Mouse (Mus musculus): ENCODE data around the gene Camta1.

The Camta1 gene

GRCm38 (mm10) chr4:151684596-151684995 lies 177.1 kb downstream of the Camta1 start:
- no peak for DNase-seq (ENCODE audit: low spot score)

GRCm38 (mm10) chr4:151682831-151683488 lies 178.7 kb downstream of the Camta1 start:
- no peak for DNase-seq (ENCODE audit: low spot score)

DNA sequence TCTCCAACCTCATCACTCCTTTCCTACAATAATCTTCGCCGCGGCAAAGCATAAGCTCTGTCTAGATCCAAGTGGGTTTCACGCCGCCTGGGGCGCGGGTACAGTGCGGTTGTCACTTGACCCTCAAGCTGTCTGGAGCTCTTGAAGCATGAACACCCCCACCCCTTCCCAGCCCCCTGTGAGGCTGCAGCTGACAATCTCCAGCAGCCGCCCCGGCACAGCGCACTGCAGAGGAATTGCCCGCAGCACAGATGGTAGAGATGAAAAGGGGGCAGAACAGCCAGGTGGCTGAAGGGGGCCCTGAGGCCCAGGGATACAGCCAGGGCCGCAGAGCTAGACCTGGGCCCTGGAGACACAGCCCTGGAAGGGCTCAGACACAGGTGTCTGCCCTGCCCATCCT lies 189.2 kb downstream of the Camta1 start:
- DNase-seq (ENCODE audit: low spot score): no peak

- DNase-seq (ENCODE audit: low spot score): peak; percentile 41
Measured at GRCm38 (mm10) chr4:151666411-151666901, 195.2 kb downstream of the Camta1 start.

- no peak for DNase-seq (ENCODE audit: low spot score)
Measured at GRCm38 (mm10) chr4:151661486-151661885, 200.2 kb downstream of the Camta1 start.

GRCm38 (mm10) chr4:151656427-151656826 lies 205.2 kb downstream of the Camta1 start:
- DNase-seq (ENCODE audit: low spot score): no peak

GRCm38 (mm10) chr4:151655637-151656385 lies 205.9 kb downstream of the Camta1 start:
- DNase-seq (ENCODE audit: low spot score): no peak

DNA sequence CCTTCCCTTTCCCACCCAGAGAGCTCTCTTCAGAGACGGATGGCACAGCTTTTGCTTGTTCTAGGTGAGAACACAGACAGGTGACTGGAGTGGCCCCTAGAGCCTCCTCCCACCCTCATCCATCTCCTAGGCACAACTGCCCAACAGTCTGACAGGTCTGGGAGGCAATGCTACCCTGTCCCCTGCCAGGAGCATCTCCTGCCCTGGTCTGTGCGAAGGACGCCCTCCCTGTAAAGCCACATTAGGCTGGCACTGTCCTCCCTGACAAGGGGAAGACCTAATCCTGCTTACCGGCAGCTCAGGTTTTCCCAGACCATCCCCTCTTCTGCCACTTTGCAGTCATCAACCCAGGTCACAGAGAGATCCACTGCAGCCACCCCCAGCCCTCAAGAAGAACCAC lies 206.4 kb downstream of the Camta1 start:
- DNase-seq (ENCODE audit: low spot score): no peak

DNA sequence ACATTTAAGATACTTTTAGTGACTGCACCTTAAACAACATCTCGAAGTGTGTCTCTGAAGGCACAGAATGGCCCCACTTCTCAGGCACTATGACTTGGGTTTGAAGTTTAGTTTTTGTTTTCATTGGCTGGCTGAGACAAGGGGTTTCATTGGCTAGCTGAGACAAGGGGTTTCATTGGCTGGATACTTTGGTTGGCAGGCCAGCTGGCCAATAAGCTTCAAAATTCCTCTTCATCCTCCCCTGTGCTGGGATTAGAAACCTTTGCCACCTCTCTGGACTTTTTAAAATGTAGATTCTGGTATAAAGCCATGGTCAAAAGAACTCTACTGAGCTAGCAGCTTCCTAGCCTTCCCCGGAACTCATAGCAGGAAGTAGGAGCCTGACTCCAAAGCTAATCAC lies 219.3 kb downstream of the Camta1 start:
- no peak for DNase-seq (ENCODE audit: low spot score)

GRCm38 (mm10) chr4:151640971-151641370 lies 220.7 kb downstream of the Camta1 start:
- DNase-seq (ENCODE audit: low spot score): peak; percentile 37

- no peak for DNase-seq (ENCODE audit: low spot score)
Measured at GRCm38 (mm10) chr4:151638941-151639340, 222.7 kb downstream of the Camta1 start.

- DNase-seq (ENCODE audit: low spot score): no peak
Measured at GRCm38 (mm10) chr4:151637348-151637747, 224.3 kb downstream of the Camta1 start.

- no peak for DNase-seq (ENCODE audit: low spot score)
Measured at GRCm38 (mm10) chr4:151634771-151635170, 226.9 kb downstream of the Camta1 start.

GRCm38 (mm10) chr4:151633795-151634194 lies 227.9 kb downstream of the Camta1 start:
- DNase-seq (ENCODE audit: low spot score): no peak

DNA sequence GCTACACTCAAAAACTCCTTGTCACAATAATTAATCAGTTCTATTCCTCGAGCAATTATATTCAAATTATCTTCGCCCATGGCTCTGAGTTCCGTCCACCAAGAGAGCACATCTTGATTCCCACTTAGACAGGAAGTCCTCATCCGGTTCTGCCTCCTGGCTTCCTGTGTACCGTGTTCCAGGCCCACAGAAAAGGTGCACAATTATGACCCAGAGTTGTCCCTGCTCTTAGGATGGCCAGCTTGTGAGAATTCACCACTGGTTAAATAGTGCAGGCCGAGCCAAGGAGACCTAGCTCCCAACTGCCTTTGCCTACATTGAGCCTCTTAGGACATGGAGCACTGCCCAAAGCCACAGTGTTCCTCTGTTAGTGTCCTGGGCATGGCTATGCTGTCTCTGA lies 229.4 kb downstream of the Camta1 start:
- DNase-seq (ENCODE audit: low spot score): no peak

DNA sequence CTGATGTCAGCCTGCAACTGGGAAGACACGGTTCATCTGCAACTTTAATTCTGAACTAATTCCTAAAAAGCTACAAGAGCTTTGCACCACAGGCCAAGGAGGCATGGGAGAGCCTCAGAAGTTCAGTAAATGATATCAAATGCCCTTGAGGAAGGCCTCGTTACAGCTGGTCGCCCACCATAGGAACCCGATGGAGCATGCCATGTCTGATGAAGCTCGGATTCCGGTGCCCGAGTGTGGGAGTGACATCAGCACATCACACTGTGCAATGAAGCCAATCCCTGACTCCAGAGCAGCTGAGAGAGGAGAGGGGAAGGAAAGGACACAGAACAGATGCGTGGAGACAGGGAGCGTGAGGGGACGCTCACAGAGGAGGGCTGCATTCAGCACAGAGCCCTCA lies 231.0 kb downstream of the Camta1 start:
- no peak for DNase-seq (ENCODE audit: low spot score)

DNA sequence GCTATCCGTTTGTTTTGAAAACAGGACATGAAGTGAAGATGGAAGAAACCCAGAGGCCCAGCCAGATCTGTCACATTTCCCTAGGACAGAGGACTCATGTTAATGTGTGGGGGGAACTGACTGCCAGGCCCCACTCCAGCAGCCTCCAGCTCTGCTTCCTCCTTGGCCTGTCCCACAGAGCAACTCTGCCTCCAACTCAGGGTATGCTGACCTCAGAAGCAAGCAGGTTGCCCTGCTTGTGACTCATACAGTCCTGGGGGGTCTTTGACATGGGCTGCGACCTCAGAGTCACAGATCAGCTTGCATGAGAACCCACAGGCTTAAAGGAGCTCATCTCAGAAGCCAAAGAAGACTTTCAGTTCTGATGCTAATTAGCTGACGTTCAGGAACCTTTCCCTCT lies 231.4 kb downstream of the Camta1 start:
- no peak for DNase-seq (ENCODE audit: low spot score)

DNA sequence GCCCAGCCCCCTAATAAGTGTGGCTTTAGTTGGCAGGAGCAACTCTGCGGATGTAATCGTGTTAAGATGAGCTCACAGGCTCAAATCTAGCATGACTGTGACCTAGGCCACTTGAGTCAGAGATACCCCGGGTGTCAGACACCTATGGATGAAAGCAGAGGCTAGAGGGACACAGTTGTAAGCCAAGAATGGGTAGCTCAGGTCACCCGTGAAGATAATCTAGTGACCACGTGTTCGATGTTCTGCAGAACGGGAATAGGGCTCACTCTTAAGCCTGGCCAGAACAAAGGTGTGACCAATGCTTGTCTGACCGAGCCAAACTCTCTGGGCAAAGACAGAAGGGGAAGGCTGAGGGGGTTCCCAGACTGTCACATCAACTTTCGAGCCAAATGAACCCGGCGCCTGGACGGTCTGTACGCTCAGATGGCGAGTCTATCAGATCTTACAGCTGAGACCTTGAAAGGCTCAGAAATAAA lies 242.1 kb downstream of the Camta1 start:
- DNase-seq (ENCODE audit: low spot score): no peak

- DNase-seq (ENCODE audit: low spot score): no peak
Measured at GRCm38 (mm10) chr4:151618420-151619310, 243.0 kb downstream of the Camta1 start.

DNA sequence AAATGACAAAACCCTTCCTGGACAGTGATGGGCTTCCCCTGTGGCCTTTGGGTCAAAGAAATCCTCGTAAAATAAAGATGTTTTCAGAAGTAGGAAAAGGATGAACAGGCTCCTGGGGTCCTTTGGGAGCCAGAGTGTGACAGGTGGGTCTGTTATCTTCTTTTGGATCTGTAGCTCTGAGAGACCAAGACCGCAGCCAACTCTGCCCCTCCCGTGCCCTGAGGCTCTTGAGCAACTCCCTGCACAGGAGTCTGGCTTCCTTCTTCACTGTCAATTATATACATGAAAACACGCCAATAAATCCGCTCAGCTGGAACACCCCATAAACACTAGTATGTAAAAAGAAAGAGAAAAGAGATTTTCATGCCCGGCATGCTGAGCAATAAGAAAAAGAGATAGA lies 250.1 kb downstream of the Camta1 start:
- no peak for DNase-seq (ENCODE audit: low spot score)

- no peak for DNase-seq (ENCODE audit: low spot score)
Measured at GRCm38 (mm10) chr4:151610266-151610665, 251.4 kb downstream of the Camta1 start.

- DNase-seq (ENCODE audit: low spot score): no peak
Measured at GRCm38 (mm10) chr4:151604907-151605306, 256.8 kb downstream of the Camta1 start.

Measured in left cerebral cortex, adult 11 months (tissue).